20 mouse cellular contexts compared by ENCODE assay signal in genomic region chr14:33463658-33464057, GRCm38 (mm10). TPM values are rescaled to one million over a fixed set of nuclear protein-coding genes. Genes with fewer than 3 reads are reported as not detected.
"Had no signal": no experiment of that assay in that cellular context is flagged by ENCODE, and none has a peak within 500 bp of the region (broad histone marks: within the 10 kb centered on the region; RNA-seq: fewer than 3 reads in every experiment).

No protein-coding gene starts in this region.

- H3K27ac ChIP-seq: liver, embryonic 12.5 days; liver, embryonic 14.5 days; midbrain, embryonic 13.5 days; neural tube, embryonic 12.5 days; stomach, embryonic 15.5 days; stomach, postnatal 0 days had no signal

- H3K36me3 ChIP-seq: liver, embryonic 12.5 days; midbrain, embryonic 13.5 days; neural tube, embryonic 12.5 days; stomach, embryonic 15.5 days had no signal

- H3K4me1 ChIP-seq: liver, embryonic 12.5 days; midbrain, embryonic 13.5 days; neural tube, embryonic 12.5 days; stomach, embryonic 15.5 days had no signal

- H3K4me3 ChIP-seq: liver, embryonic 12.5 days; midbrain, embryonic 13.5 days; neural tube, embryonic 12.5 days; stomach, embryonic 15.5 days had no signal

- ATAC-seq: liver, embryonic 12.5 days; midbrain, embryonic 13.5 days had no signal

- H3K27me3 ChIP-seq: liver, embryonic 12.5 days; midbrain, embryonic 13.5 days; neural tube, embryonic 12.5 days; stomach, embryonic 15.5 days had no signal

- H3K9me3 ChIP-seq: liver, embryonic 12.5 days; midbrain, embryonic 13.5 days; neural tube, embryonic 12.5 days; stomach, embryonic 15.5 days had no signal

- DNase-seq: lung, adult 18-20 months; lung, embryonic 14.5 days; lung, postnatal 10 days; lung, postnatal 4 days; right cerebral cortex, postnatal 14 days; thymus, adult 2 months; thymus, postnatal 25 days; thymus, postnatal 4 days had no signal

- H3K9ac ChIP-seq: liver, embryonic 12.5 days; liver, embryonic 14.5 days; lung, embryonic 14.5 days; midbrain, embryonic 13.5 days; neural tube, embryonic 12.5 days; stomach, embryonic 15.5 days had no signal

- H3K4me2 ChIP-seq: liver, embryonic 12.5 days; lung, embryonic 14.5 days; midbrain, embryonic 11.5 days; midbrain, embryonic 13.5 days; neural tube, embryonic 12.5 days; stomach, embryonic 15.5 days had no signal

RNA-seq across cellular contexts. Expression of gene Frmpd2, which starts 7.8 kb away (rescaled TPM):
- total RNA-seq: megakaryocyte, adult 5-6 weeks; megakaryocyte-erythroid progenitor cell, adult 5-6 weeks; neutrophil, adult 5-6 weeks had no signal
- polyA plus RNA-seq: liver, embryonic 12.5 days; liver, embryonic 14.5 days; liver, embryonic 16.5 days; lung, embryonic 14.5 days; neural tube, embryonic 12.5 days; spleen, adult 2 months; stomach, postnatal 0 days had no signal
